Mouse (Mus musculus): Measurements from ENCODE around the gene Tas2r106. TPM values are rescaled to one million over a fixed set of nuclear protein-coding genes. Genes with fewer than 3 reads are reported as not detected.

Gene Tas2r106
- total RNA-seq (2021) = not detected

- no peak for DNase-seq (ENCODE audit: low spot score in 2 of 2)
- intact Hi-C loops (cut with DNase I) = no loop called here
Observed at GRCm38 (mm10) chr6:131678786-131679185, at the start of gene Tas2r106. Gene Tas2r106, minus strand, starts transcription at chr6:131678886.

DNA sequence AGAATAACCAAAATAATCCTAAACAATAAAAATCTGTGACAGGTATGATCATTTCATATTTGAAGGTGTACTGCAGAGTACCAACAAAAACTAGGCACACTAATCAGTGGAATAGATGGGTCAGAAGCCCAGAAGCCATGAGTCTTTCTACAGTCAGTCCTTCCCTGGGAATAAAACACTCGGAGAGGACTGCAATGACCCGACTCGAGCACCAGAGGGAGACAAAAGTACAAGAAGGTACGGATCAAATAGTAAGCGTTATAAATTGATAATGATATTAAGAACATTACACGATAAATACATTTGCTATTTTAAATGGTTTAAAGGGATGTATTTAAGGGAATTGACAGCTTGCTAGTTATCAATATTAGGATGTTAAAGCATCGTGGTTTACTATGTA lies 34.1 kb upstream of the Tas2r106 start:
- no peak for DNase-seq (ENCODE audit: low spot score in 2 of 2)
- intact Hi-C loops (cut with DNase I) = no loop called here

DNA sequence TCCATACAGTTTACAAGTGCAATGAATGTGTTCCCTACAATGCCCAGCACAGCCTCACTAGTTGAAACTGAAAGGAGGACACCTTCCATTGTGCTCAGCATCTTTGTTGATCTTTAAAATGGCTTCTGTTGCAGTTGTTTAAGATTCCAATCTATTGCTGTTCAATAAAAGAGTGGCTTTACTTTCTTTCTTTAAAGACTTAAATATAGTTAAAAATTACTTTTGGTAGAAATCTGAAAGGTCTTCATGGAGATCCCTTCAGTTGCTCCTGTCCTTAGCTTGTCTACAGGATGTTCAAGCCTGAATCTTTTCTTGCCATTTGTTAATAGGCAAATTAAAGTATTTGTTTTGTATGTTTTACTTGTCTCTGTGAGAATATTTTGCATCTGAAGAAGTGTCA lies 11.3 kb upstream of the Tas2r106 start, which contains the start of gene Tas2r114:
Tas2r114 (minus strand) TSS at position 101 of the 400 bp plus-strand sequence.
- intact Hi-C loops (cut with DNase I) = no loop called here
- DNase-seq (ENCODE audit: low spot score in 2 of 2) = no peak

DNA sequence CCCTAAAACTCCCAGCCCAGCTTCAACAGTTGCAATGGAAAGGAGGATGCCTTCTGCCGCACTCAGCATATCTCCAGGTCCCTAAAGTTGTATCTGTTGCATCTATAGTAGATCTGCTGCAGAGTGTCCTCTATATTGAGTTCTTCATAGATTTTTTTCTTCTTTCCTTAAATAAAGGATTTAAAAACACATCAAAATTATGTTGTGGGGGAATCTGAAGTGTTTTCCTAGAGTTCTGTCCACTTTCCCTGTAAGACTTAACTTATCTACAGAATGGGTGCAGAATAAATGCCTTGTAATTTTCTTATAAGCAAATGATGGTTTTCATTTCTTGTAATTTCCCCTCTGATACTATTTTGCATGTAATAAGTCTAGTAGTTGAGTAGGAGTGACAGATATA lies 8.7 kb upstream of the Tas2r106 start, which contains the start of gene Tas2r105:
Tas2r105 (minus strand) TSS at position 101 of the 400 bp plus-strand sequence.
- intact Hi-C loops (cut with DNase I) = no loop called here

DNA sequence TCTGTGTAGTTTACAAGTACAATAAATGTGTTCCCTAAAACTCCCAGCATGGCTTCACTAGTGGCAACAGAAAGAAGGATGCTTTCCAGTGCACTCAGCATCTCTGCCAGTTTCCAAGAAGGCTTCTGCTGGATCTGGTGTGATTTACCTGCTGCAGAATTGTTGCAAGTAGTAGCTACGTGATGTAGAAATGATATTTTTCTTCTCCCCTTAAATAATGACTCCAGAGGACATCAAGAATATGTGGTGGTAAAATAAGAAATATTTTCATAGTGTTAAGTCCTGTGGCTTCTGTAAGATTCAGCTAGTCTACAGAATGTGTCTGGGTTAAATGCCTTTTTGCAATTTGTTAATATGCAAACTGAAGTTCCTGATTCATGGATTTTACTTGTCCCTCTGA lies 7.0 kb upstream of the Tas2r106 start, which contains the start of gene Tas2r104:
Tas2r104 (minus strand) TSS at position 101 of the 400 bp plus-strand sequence.
- intact Hi-C loops (cut with DNase I) = no loop called here
- DNase-seq (ENCODE audit: low spot score in 2 of 2) = no peak

More for the DNA sequence above, 8.7 kb upstream of the Tas2r106 start, which contains the start of gene Tas2r105:
- DNase-seq (ENCODE audit: low spot score in 2 of 2) = no peak

- intact Hi-C loops (cut with DNase I) = no loop called here
Observed at GRCm38 (mm10) chr6:131660049-131660448, 18.6 kb downstream of the Tas2r106 start, which contains the start of gene Tas2r107. Gene Tas2r107, minus strand, starts transcription at chr6:131660149.

DNA sequence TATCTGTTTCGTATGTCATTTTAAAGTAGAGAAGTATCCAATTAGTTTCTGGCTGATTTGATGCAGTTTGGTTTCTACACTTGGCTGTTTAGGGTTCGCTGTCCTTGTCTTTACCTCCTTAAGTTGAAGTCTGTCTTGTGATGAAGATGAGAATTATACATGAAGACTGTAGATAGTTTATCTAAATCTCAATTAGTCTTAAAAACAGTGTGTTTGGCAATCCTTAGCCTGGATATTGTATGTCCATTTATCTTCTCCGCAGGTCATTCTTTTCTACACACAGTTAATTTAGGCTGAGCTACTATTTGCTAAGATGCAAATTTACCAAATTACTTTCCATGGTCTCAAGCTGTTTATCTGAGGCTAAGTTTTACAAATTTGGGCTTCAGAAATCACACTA lies 47.9 kb downstream of the Tas2r106 start, which contains the start of gene Tas2r130:
Tas2r130 (minus strand) TSS at position 101 of the 400 bp plus-strand sequence.
- no peak for DNase-seq (ENCODE audit: low spot score in 2 of 2)
- intact Hi-C loops (cut with DNase I) = no loop called here

More at GRCm38 (mm10) chr6:131660049-131660448, 18.6 kb downstream of the Tas2r106 start, which contains the start of gene Tas2r107:
- no peak for DNase-seq (ENCODE audit: low spot score in 2 of 2)

Other genes starting within 250 kb of the Tas2r106 start
- gene 5430401F13Rik, start 192.5 kb downstream of the Tas2r106 start, total RNA-seq (2021) = not detected
- not detected for gene Gm6619, start 192.5 kb downstream of the Tas2r106 start, total RNA-seq (2021)
- gene Tas2r130, start 48.0 kb downstream of the Tas2r106 start, total RNA-seq (2021) = not detected
- not detected for gene Tas2r107, start 18.7 kb downstream of the Tas2r106 start, total RNA-seq (2021)
- gene Tas2r104, start 6.9 kb upstream of the Tas2r106 start, total RNA-seq (2021) = not detected
- gene Tas2r105, start 8.6 kb upstream of the Tas2r106 start, total RNA-seq (2021) = not detected
- gene Tas2r114, start 11.2 kb upstream of the Tas2r106 start, total RNA-seq (2021) = not detected